Mouse (Mus musculus) E14TG2a.4 (cell line): ENCODE results near the gene 2410004B18Rik.
A peak's percentile ranks its signal among the peaks of the same experiment; 100 is the strongest.

ENCODE experiments used
- H3K27me3 ChIP-seq: 2 replicates; pipeline ENCODE4 v1.6.1; 2014; ENCODE audit warnings: low read length, control low read depth; ENCODE audit not compliant: insufficient read depth
- H3K36me3 ChIP-seq: 2 replicates; pipeline ENCODE4 v1.6.1; 2014; ENCODE audit warnings: low read length, control low read depth; ENCODE audit not compliant: insufficient read depth
- H3K4me1 ChIP-seq: replicated peaks from 2 replicates; pipeline ENCODE4 v1.6.1; 2014; ENCODE audit warnings: low read depth, low read length, control low read depth
- H3K4me3 ChIP-seq: replicated peaks from 2 replicates; pipeline ENCODE4 v1.5.1; 2014; ENCODE audit warnings: mild to moderate bottlenecking, low read length
- H3K9me3 ChIP-seq: 2 replicates; pipeline ENCODE4 v1.6.1; 2014; ENCODE audit warnings: low read length, control low read depth
- CTCF ChIP-seq: conservative IDR thresholded peaks from 2 replicates; pipeline ENCODE4 v1.5.1; 2014; ENCODE audit warnings: low read length
- NANOG ChIP-seq: IDR thresholded peaks from 2 replicates; pipeline ENCODE4 v1.6.1; 2014; ENCODE audit warnings: borderline replicate concordance, low read length, mixed read lengths
- POU5F1 ChIP-seq: IDR thresholded peaks from 2 replicates; pipeline ENCODE4 v1.6.1; 2014; ENCODE audit warnings: low read length, borderline replicate concordance

Gene 2410004B18Rik

DNA sequence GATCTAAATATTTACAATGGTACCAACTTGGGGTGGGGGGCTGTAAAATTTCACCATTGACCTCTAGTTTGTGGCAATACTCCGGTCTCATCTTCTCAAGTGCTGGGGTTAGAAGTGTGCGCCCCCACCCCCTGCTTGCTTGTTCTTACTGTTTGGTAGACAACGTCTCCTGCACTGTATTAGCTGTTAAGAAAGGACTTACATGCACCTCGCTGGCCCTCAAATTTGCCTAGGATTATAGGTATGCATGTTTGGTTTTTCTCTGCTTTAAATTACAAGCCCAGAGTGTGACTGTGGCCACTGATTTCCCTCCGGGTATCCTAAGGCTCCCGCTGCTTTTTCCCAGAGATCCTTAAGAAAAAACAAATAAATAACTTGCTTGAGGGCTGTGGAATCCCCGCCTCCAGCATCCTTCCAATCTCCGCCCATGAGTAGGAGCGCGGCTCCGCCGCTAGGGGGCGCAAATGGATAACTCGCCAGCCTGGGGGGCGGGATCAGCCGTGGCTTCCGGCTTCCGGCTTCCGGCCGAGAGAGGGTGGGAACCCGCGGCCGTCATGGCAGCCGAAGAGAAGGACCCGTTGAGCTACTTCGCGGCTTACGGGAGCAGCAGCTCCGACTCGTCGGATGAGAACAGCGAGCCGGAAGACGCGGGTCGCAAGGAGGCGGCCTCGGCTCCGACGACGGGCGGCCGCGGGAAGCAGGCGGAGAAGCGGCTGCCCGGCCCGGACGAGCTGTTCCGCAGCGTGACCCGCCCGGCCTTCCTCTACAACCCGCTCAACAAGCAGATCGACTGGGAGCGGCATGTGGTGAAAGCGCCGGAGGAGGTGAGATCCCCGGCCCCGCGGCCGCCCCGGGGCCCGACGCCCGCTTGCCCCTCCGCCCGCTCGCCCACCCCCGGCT, at the start of gene 2410004B18Rik:
2410004B18Rik (plus strand) TSS at position 510 of the 900 bp plus-strand sequence.
- TF ChIP-seq NANOG (no peak), POU5F1 (no peak), CTCF (peak; percentile 89)
- H3K4me3 ChIP-seq, result peak within 1 kb of the TSS; percentile 99
- H3K27me3 ChIP-seq, result no peaks in the 10 kb centered on the region
- no peaks in the 10 kb centered on the region for H3K9me3 ChIP-seq
- H3K4me1 ChIP-seq, result peaks cover 43% of the 10 kb centered on the region
- peaks cover 47% of the 10 kb centered on the region for H3K36me3 ChIP-seq

GRCm38 (mm10) chr3:145890346-145891132, 47.3 kb upstream of the 2410004B18Rik start:
- Histone ChIP-seq H3K36me3 (no peaks in the 10 kb centered on the region), H3K27me3 (no peaks in the 10 kb centered on the region), H3K9me3 (no peaks in the 10 kb centered on the region), H3K4me3 (no peak overlapping the region), H3K4me1 (no peaks in the 10 kb centered on the region; the same call in 1 of the 2 replicates)
- TF ChIP-seq POU5F1 (no peak), NANOG (no peak), CTCF (no peak)

GRCm38 (mm10) chr3:145892451-145892850, 45.4 kb upstream of the 2410004B18Rik start:
- Histone ChIP-seq H3K4me3 (no peak overlapping the region), H3K4me1 (no peaks in the 10 kb centered on the region; the same call in 1 of the 2 replicates), H3K27me3 (no peaks in the 10 kb centered on the region), H3K9me3 (no peaks in the 10 kb centered on the region), H3K36me3 (no peaks in the 10 kb centered on the region)
- TF ChIP-seq NANOG (no peak), POU5F1 (no peak), CTCF (no peak)

- H3K27me3 ChIP-seq, result no peaks in the 10 kb centered on the region
- no peaks in the 10 kb centered on the region for H3K36me3 ChIP-seq
- H3K4me3 ChIP-seq, result no peak overlapping the region
- no peaks in the 10 kb centered on the region; the same call in 1 of the 2 replicates for H3K4me1 ChIP-seq
- TF ChIP-seq NANOG, result no peak
- no peak for TF ChIP-seq POU5F1
- no peak for TF ChIP-seq CTCF
- no peaks in the 10 kb centered on the region for H3K9me3 ChIP-seq
Measured at GRCm38 (mm10) chr3:145894131-145894530, 43.7 kb upstream of the 2410004B18Rik start.

DNA sequence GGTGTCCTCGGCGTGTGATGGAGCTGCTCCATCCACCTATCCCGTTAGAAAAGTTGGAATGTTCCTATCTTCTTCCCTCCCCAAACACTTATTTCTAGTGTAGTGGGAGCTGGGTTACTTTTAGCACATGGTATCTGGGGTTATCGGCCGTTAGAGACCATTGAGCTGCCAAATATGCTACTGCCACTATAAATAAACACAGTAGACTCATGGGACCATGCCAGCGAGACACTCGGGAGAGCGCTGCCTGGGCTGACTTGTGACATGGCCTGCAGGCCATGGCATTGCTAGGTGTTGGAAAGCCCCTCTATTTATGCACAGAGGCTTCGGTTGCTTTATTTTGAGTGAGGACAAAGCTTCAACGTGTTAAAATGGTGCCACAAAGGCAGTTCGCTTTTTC, 40.1 kb upstream of the 2410004B18Rik start:
- Histone ChIP-seq H3K9me3 (no peaks in the 10 kb centered on the region), H3K4me3 (no peak overlapping the region)

GRCm38 (mm10) chr3:145899832-145900231, 38.0 kb upstream of the 2410004B18Rik start:
- Histone ChIP-seq H3K27me3 (no peaks in the 10 kb centered on the region), H3K4me3 (no peak overlapping the region), H3K36me3 (no peaks in the 10 kb centered on the region), H3K9me3 (no peaks in the 10 kb centered on the region), H3K4me1 (no peaks in the 10 kb centered on the region)
- TF ChIP-seq NANOG, result no peak
- TF ChIP-seq CTCF, result no peak
- no peak for TF ChIP-seq POU5F1

More for the DNA sequence above, 40.1 kb upstream of the 2410004B18Rik start:
- no peaks in the 10 kb centered on the region for H3K4me1 ChIP-seq
- no peaks in the 10 kb centered on the region for H3K27me3 ChIP-seq
- TF ChIP-seq NANOG (no peak), POU5F1 (no peak), CTCF (no peak)
- H3K36me3 ChIP-seq, result no peaks in the 10 kb centered on the region

DNA sequence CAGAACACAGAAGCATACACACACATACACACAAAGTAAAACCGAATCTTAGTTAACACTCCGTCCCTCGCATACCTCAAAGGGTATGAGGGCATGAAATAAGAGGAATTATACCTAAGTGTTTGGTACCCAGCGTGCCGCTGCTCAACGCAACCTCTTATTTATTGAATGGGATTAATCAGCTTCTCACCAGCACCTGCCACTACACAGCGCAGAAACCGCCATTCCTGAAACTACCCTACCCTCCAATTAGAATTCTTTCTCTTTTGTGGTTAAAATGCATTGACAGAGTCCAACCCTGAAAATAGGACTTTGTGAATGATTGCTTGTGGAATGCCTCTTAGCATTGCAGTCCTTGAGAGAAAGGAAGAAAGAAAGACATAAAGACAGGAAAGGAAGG, 34.3 kb upstream of the 2410004B18Rik start:
- no peaks in the 10 kb centered on the region for H3K4me1 ChIP-seq
- no peak overlapping the region for H3K4me3 ChIP-seq
- peaks cover 9% of the 10 kb centered on the region for H3K9me3 ChIP-seq
- H3K27me3 ChIP-seq, result peaks cover 5% of the 10 kb centered on the region; the same call in 1 of the 2 replicates
- no peak for TF ChIP-seq NANOG
- TF ChIP-seq CTCF, result no peak
- TF ChIP-seq POU5F1, result no peak
- H3K36me3 ChIP-seq, result no peaks in the 10 kb centered on the region

DNA sequence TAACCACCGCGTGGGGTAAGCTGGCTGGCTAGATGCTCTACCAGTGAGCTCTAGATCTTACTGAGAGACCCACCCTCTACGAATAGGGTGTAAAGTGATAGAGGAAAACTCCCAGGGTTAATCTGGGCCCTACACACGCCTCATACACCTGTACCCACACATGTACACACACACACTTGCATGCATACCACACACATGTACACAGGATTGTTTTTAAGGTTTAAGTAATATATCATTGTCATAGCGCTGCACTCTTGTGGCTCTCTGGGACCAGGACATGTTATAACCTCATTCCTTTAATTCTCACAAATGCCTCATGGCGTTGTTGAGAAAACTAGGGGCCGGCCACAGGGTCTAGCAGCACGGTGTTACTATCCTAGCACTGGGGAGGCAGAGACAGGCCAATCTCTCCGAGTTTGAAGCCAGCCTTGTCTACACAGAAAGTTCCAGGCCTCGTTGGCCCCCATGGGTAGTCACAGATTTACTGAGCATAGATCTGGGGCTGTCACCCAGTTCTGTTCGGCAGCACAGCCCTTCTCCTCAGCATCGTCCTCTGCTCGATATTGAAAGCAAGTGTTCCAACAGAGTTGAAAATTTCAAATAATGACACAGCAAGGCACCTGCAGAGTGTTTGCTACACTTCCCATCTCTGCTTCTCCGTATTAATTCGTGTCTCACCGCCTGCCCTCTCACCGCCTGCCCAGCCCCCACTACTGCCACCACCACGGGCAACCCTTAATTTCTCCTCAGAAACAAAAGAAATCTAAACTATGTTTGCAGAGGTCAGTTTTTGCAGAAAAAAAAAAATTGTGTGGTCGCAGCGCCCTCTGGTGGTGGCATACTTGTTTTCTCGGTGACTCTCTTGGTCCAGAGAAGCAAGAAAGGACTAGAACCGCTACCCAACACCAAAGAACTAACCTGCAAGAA, 32.7 kb upstream of the 2410004B18Rik start:
- H3K9me3 ChIP-seq, result peaks cover 9% of the 10 kb centered on the region
- H3K36me3 ChIP-seq, result no peaks in the 10 kb centered on the region
- TF ChIP-seq CTCF (peak; percentile 51), NANOG (no peak)
- no peak overlapping the region for H3K4me3 ChIP-seq
- peaks cover 5% of the 10 kb centered on the region; the same call in 1 of the 2 replicates for H3K27me3 ChIP-seq
- H3K4me1 ChIP-seq, result no peaks in the 10 kb centered on the region
